In the genomic region with DNA sequence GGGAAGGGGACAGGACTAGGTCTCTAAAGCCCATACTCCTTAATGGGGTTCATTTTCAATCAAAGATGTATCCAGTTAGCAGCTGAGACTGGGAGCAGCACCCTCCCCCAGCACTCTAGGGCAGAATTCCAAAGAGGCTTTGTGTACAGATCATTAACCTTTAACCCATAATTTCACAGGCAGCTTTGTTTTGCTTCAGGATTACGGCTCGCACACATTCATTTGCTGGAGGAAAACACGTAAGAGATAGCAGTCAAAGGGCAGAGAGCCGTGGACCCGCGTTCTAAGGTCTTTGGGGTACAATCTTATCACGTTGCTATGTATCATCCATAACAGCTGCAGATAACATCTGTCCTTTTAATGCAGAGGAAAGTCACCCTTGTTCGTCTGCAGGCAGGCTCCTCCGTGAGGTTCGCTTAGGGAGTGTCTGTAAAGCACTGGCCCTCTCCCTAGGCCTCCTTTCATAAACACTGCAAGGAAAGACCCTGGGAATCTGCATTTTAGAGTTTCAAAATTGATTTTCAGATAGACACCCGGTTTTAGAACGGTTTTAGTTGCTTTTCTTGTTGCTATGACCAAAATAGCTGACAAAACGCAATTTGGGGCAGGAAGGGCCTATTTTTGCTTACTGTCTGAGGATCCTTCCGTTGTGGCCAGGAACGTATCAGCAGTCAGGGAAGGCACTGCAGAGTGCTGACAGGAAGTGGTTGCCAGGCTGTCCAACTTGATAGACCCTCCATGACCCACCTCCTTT, we compare ENCODE assay signal across 7 mouse cellular contexts. TPM values are rescaled to one million over a fixed set of nuclear protein-coding genes. Genes with fewer than 3 reads are reported as not detected.
DNase-seq lines count a peak whose midpoint lies in the region; ATAC-seq and TF ChIP-seq lines count a peak whose summit lies in the region.

No protein-coding gene starts in this region.

- H3K36me3 ChIP-seq in thymus, adult 2 months (ENCODE audit: control insufficient read depth, insufficient read depth, low read length): no peaks in the 10 kb centered on the region
- no peaks in the 10 kb centered on the region for H3K36me3 ChIP-seq in embryonic facial prominence, embryonic 15.5 days
- H3K36me3 ChIP-seq in hindbrain, postnatal 0 days (ENCODE audit: insufficient read depth, low read length): no peaks in the 10 kb centered on the region
- no peaks in the 10 kb centered on the region for H3K36me3 ChIP-seq in liver, embryonic 12.5 days
- no peaks in the 10 kb centered on the region for H3K36me3 ChIP-seq in neural tube, embryonic 14.5 days (ENCODE audit: control insufficient read depth, insufficient read depth, low read length)

- no peaks in the 10 kb centered on the region for H3K27me3 ChIP-seq in thymus, adult 2 months (ENCODE audit: control insufficient read depth, insufficient read depth, low read length)
- no peaks in the 10 kb centered on the region for H3K27me3 ChIP-seq in embryonic facial prominence, embryonic 15.5 days
- H3K27me3 ChIP-seq in hindbrain, postnatal 0 days (ENCODE audit: insufficient read depth, low read length): no peaks in the 10 kb centered on the region
- H3K27me3 ChIP-seq in liver, embryonic 12.5 days (replicated peaks): no peaks in the 10 kb centered on the region
- no peaks in the 10 kb centered on the region for H3K27me3 ChIP-seq in neural tube, embryonic 14.5 days (ENCODE audit: control insufficient read depth, insufficient read depth, low read length)

- H3K4me1 ChIP-seq in thymus, adult 2 months (replicated peaks; ENCODE audit: control insufficient read depth, insufficient read depth, low read length): peaks cover 20% of the 10 kb centered on the region
- H3K4me1 ChIP-seq in embryonic facial prominence, embryonic 15.5 days: peaks cover 17% of the 10 kb centered on the region
- H3K4me1 ChIP-seq in hindbrain, postnatal 0 days (ENCODE audit: insufficient read depth, low read length): no peaks in the 10 kb centered on the region
- H3K4me1 ChIP-seq in liver, embryonic 12.5 days: peaks cover 36% of the 10 kb centered on the region
- peaks cover 15% of the 10 kb centered on the region for H3K4me1 ChIP-seq in neural tube, embryonic 14.5 days (ENCODE audit: control insufficient read depth, insufficient read depth, low read length)

- WGBS in thymus, adult 2 months: 8% methylated on average over 15 of the region's 15 CpGs
- 23% methylated on average over 15 of the region's 15 CpGs for WGBS in embryonic facial prominence, embryonic 15.5 days
- 28% methylated on average over 15 of the region's 15 CpGs for WGBS in hindbrain, postnatal 0 days
- WGBS in liver, embryonic 12.5 days (ENCODE audit: insufficient replicate concordance): 4% methylated on average over 15 of the region's 15 CpGs
- WGBS in neural tube, embryonic 14.5 days: 18% methylated on average over 15 of the region's 15 CpGs

- H3K9ac ChIP-seq in embryonic facial prominence, embryonic 15.5 days: no peak overlapping the region
- H3K9ac ChIP-seq in hindbrain, postnatal 0 days (replicated peaks; ENCODE audit: low read length): peak overlapping the region; percentile 13; the same call in 1 of the 2 replicates
- peak overlapping the region; percentile 40; the same call in 1 of the 2 replicates for H3K9ac ChIP-seq in liver, embryonic 12.5 days
- 0 out of 2 replicates have a peak overlapping the region, but pooled peaks have one; percentile 13 for H3K9ac ChIP-seq in neural tube, embryonic 14.5 days (replicated peaks; ENCODE audit: low read depth, low read length)

- ATAC-seq in embryonic facial prominence, embryonic 15.5 days (ENCODE audit: insufficient number of reproducible peaks, low FRiP score, low TSS enrichment, low read depth): no peak
- no peak for ATAC-seq in hindbrain, postnatal 0 days
- ATAC-seq in liver, embryonic 12.5 days: peak; percentile 70; the same call in 1 of the 2 replicates
- peak; percentile 69; the same call in 1 of the 2 replicates for ATAC-seq in neural tube, embryonic 14.5 days (ENCODE audit: low read depth)

- H3K9me3 ChIP-seq in embryonic facial prominence, embryonic 15.5 days (replicated peaks): no peaks in the 10 kb centered on the region
- H3K9me3 ChIP-seq in hindbrain, postnatal 0 days (ENCODE audit: low read length): no peaks in the 10 kb centered on the region
- no peaks in the 10 kb centered on the region for H3K9me3 ChIP-seq in liver, embryonic 12.5 days (replicated peaks)
- no peaks in the 10 kb centered on the region for H3K9me3 ChIP-seq in neural tube, embryonic 14.5 days (ENCODE audit: control insufficient read depth, low read length)

- TF ChIP-seq POLR2A in thymus, adult 2 months (IDR thresholded peaks at IDR 0.05; ENCODE audit: control insufficient read depth, extremely low read depth, insufficient read depth, low read length, poor library complexity): no peak

- H3K4me3 ChIP-seq in thymus, adult 2 months (ENCODE audit: control insufficient read depth, insufficient read depth, low read length): no peak overlapping the region
- H3K4me3 ChIP-seq in embryonic facial prominence, embryonic 15.5 days (replicated peaks): no peak overlapping the region
- H3K4me3 ChIP-seq in hindbrain, postnatal 0 days (ENCODE audit: low read length): no peak overlapping the region
- peak overlapping the region; percentile 11 for H3K4me3 ChIP-seq in liver, embryonic 12.5 days
- no peak overlapping the region for H3K4me3 ChIP-seq in neural tube, embryonic 14.5 days (ENCODE audit: low read depth, low read length)

- no peak overlapping the region for H3K4me2 ChIP-seq in embryonic facial prominence, embryonic 15.5 days (replicated peaks)
- H3K4me2 ChIP-seq in hindbrain, postnatal 0 days (ENCODE audit: low read depth, low read length): peak overlapping the region; percentile 23
- H3K4me2 ChIP-seq in liver, embryonic 12.5 days: peak overlapping the region; percentile 53
- H3K4me2 ChIP-seq in neural tube, embryonic 14.5 days (ENCODE audit: low read depth, low read length): peak overlapping the region; percentile 15; the same call in 1 of the 2 replicates

- DNase-seq in thymus, adult 2 months: peak; percentile 27
- DNase-seq in thymus, adult 18-20 months: no peak
- DNase-seq in hindbrain, postnatal 0 days (ENCODE audit: low spot score): peak; percentile 49
- no peak for DNase-seq in left cerebral cortex, adult 11 months (ENCODE audit: low spot score)

- TF ChIP-seq CTCF in thymus, adult 2 months (IDR thresholded peaks at IDR 0.05; ENCODE audit: borderline replicate concordance, control insufficient read depth, extremely low read depth, insufficient read depth, low read length, poor library complexity): no peak
- TF ChIP-seq CTCF in hindbrain, postnatal 0 days (IDR thresholded peaks at IDR 0.05; ENCODE audit: low read depth): no peak

- peak overlapping the region; percentile 48 for H3K27ac ChIP-seq in thymus, adult 2 months (ENCODE audit: control insufficient read depth, insufficient read depth, low read length)
- H3K27ac ChIP-seq in embryonic facial prominence, embryonic 15.5 days (replicated peaks): peak overlapping the region; percentile 71
- peak overlapping the region; percentile 20; the same call in 1 of the 2 replicates for H3K27ac ChIP-seq in hindbrain, postnatal 0 days
- H3K27ac ChIP-seq in liver, embryonic 12.5 days: peak overlapping the region; percentile 61
- H3K27ac ChIP-seq in neural tube, embryonic 14.5 days (ENCODE audit: low read depth, low read length): peak overlapping the region; percentile 40; the same call in 1 of the 2 replicates

RNA-seq across cellular contexts. Expression of gene Gmpr, which starts 52.0 kb away (rescaled TPM):
- polyA plus RNA-seq in thymus, adult 2 months (2012; rRNA removed): 32.6 and 43.5 TPM in 2 replicates
- polyA plus RNA-seq in embryonic facial prominence, embryonic 15.5 days (2015; fragmentation: Nextera tagmentation; extraction: Ambion mirVana): 39.3 and 39.6 TPM in 2 replicates
- total RNA-seq in hindbrain, postnatal 0 days (2014; rRNA removed): 21.7 and 27.9 TPM in 2 replicates
- 41.5 and 43.3 TPM in 2 replicates for polyA plus RNA-seq in hindbrain, postnatal 0 days (2015; fragmentation: Nextera tagmentation; extraction: Ambion mirVana)
- polyA plus RNA-seq in liver, embryonic 12.5 days (2016; fragmentation: Nextera tagmentation; extraction: Ambion mirVana): 364 and 366 TPM in 2 replicates
- 46.5 and 46.9 TPM in 2 replicates for polyA plus RNA-seq in neural tube, embryonic 14.5 days (2014; fragmentation: Nextera tagmentation; extraction: Ambion mirVana)

Comparison
In these comparisons a context has a peak if more than half of its experiments do, and no peak if none do; other contexts are left out.
1. DNase-seq: peak in thymus, adult 2 months (single experiment) and hindbrain, postnatal 0 days (single experiment); none in thymus, adult 18-20 months (0 of 2) and left cerebral cortex, adult 11 months (single experiment).
2. H3K27ac ChIP-seq: peak in every context shown above with its lines; median percentile 71 in embryonic facial prominence, embryonic 15.5 days; 61 in liver, embryonic 12.5 days; 48 in thymus, adult 2 months; 40 in neural tube, embryonic 14.5 days; 20 in hindbrain, postnatal 0 days.
3. ATAC-seq: peak in liver, embryonic 12.5 days (single experiment) and neural tube, embryonic 14.5 days (single experiment); none in embryonic facial prominence, embryonic 15.5 days (single experiment) and hindbrain, postnatal 0 days (single experiment).